Mouse (Mus musculus) heart, postnatal 0 days (tissue): Measurements from ENCODE around the gene Dab1.

Source experiments
- CTCF ChIP-seq: IDR thresholded peaks from 2 replicates; pipeline ENCODE4 v1.5.1; 2016; ENCODE audit warnings: antibody characterized with exemption, control low read depth, low read depth
- EP300 ChIP-seq: IDR thresholded peaks from 2 replicates; pipeline ENCODE4 v1.6.1; 2016; ENCODE audit warnings: antibody characterized with exemption, low read depth

- TF ChIP-seq CTCF, result no peak
- no peak for TF ChIP-seq EP300
Measured at GRCm38 (mm10) chr4:104754090-104754489, 1134.9 kb downstream of the Dab1 start.
